Mouse (Mus musculus) hindlimb bud, embryonic 11.5 days (tissue): ENCODE results near the gene Serinc1.
"Not testable (repeated sequence)": the region's sequence is repeated elsewhere in the genome, so short reads cannot be mapped to it uniquely, and the experiment has no call there.

Source experiments
- DNase-seq: peaks from one replicate; pipeline ENCODE4 v3.0.0-alpha.2; 2012; ENCODE audit warnings: low read depth, low spot score; ENCODE audit errors: extremely low spot score

Serinc1 gene

GRCm38 (mm10) chr10:57532218-57533101, at the start of gene Serinc1:
Gene Serinc1, minus strand, starts transcription at chr10:57532530.
- peak; percentile 83 for DNase-seq

GRCm38 (mm10) chr10:57576721-57577120, 44.4 kb upstream of the Serinc1 start:
- no peak for DNase-seq

- no peak for DNase-seq
Observed at GRCm38 (mm10) chr10:57572130-57572529, 39.8 kb upstream of the Serinc1 start.

GRCm38 (mm10) chr10:57571211-57571730, 38.9 kb upstream of the Serinc1 start:
- peak; percentile 24 for DNase-seq

- no peak for DNase-seq
Observed at GRCm38 (mm10) chr10:57569023-57569931, 36.9 kb upstream of the Serinc1 start.

- no peak for DNase-seq
Observed at GRCm38 (mm10) chr10:57566221-57566620, 33.9 kb upstream of the Serinc1 start.

GRCm38 (mm10) chr10:57557597-57557996, 25.3 kb upstream of the Serinc1 start:
- DNase-seq, result no peak

GRCm38 (mm10) chr10:57553719-57554118, 21.4 kb upstream of the Serinc1 start:
- DNase-seq, result no peak

- no peak for DNase-seq
Observed at GRCm38 (mm10) chr10:57549631-57550030, 17.3 kb upstream of the Serinc1 start.

- DNase-seq, result not testable (repeated sequence)
Observed at GRCm38 (mm10) chr10:57543890-57544289, 11.6 kb upstream of the Serinc1 start.

- DNase-seq, result no peak
Observed at GRCm38 (mm10) chr10:57531616-57532217, 613 bp downstream of the Serinc1 start.

GRCm38 (mm10) chr10:57531076-57531475, 1.3 kb downstream of the Serinc1 start:
- DNase-seq, result no peak

- DNase-seq, result no peak
Observed at GRCm38 (mm10) chr10:57526469-57526868, 5.9 kb downstream of the Serinc1 start.

GRCm38 (mm10) chr10:57515278-57515677, 17.1 kb downstream of the Serinc1 start:
- DNase-seq, result no peak

- DNase-seq, result no peak
Observed at GRCm38 (mm10) chr10:57514616-57515015, 17.7 kb downstream of the Serinc1 start.

- no peak for DNase-seq
Observed at GRCm38 (mm10) chr10:57499414-57500156, 32.7 kb downstream of the Serinc1 start.

GRCm38 (mm10) chr10:57492050-57492449, 40.3 kb downstream of the Serinc1 start:
- no peak for DNase-seq

- no peak for DNase-seq
Observed at GRCm38 (mm10) chr10:57488591-57488990, 43.7 kb downstream of the Serinc1 start.

GRCm38 (mm10) chr10:57487201-57487600, 45.1 kb downstream of the Serinc1 start:
- peak; percentile 30 for DNase-seq

GRCm38 (mm10) chr10:57486542-57487071, 45.7 kb downstream of the Serinc1 start:
- no peak for DNase-seq
